Mouse (Mus musculus) midbrain, embryonic 12.5 days (tissue): ENCODE measurements around the gene Nhsl1. TPM values are rescaled to one million over a fixed set of nuclear protein-coding genes. Genes with fewer than 3 reads are reported as not detected.

Source experiments
- ATAC-seq: fragments of 200-750 bp; cut with Nextera tagmentation; 2 replicates; pipeline ENCODE4 v1.8.0; 2017; ENCODE audit warnings: low read depth, moderate TSS enrichment, moderate library complexity; ENCODE audit not compliant: low FRiP score
- H3K27ac ChIP-seq: fragments of 300-500 bp; sonication (generic); replicated peaks from 2 replicates; pipeline ENCODE4 v1.5.1; 2016; ENCODE audit warnings: mild to moderate bottlenecking
- H3K27me3 ChIP-seq: fragments of 300-500 bp; sonication (generic); 2 replicates; pipeline ENCODE4 v1.6.1; 2016; ENCODE audit warnings: mild to moderate bottlenecking
- H3K36me3 ChIP-seq: fragments of 300-500 bp; sonication (generic); 2 replicates; pipeline ENCODE4 v1.6.1; 2016
- H3K4me1 ChIP-seq: fragments of 300-500 bp; sonication (generic); 2 replicates; pipeline ENCODE4 v1.6.1; 2016
- H3K4me2 ChIP-seq: fragments of 300-500 bp; sonication (generic); replicated peaks from 2 replicates; pipeline ENCODE4 v1.6.1; 2016; ENCODE audit warnings: mild to moderate bottlenecking, moderate library complexity
- H3K4me3 ChIP-seq: fragments of 300-500 bp; sonication (generic); 2 replicates; pipeline ENCODE4 v1.5.1; 2016; ENCODE audit warnings: mild to moderate bottlenecking
- H3K9ac ChIP-seq: fragments of 300-500 bp; sonication (generic); replicated peaks from 2 replicates; pipeline ENCODE4 v1.6.1; 2016; ENCODE audit warnings: mild to moderate bottlenecking, moderate library complexity
- H3K9me3 ChIP-seq: fragments of 300-500 bp; sonication (generic); 2 replicates; pipeline ENCODE4 v1.6.1; 2016; ENCODE audit warnings: mild to moderate bottlenecking
- WGBS: fragments of 180-500 bp; shearing (Covaris S2); methylation state at CpG from one replicate; pipeline ENCODE4 v1.1.7; 2016; 5-methylcytosine and 5-hydroxymethylcytosine counted together
- polyA plus RNA-seq: library from polyadenylated mRNA; unstranded; fragments of >200 nt; fragmentation: Nextera tagmentation; extraction: Ambion mirVana; gene quantifications from 2 replicates; pipeline ENCODE4 v1.2.1, GENCODE M21; 2016

The Nhsl1 gene
- polyA plus RNA-seq, 1 experiment from 2014 or later: 14.0 TPM

GRCm38 (mm10) chr10:18404679-18405078 lies 85.9 kb downstream of the Nhsl1 start:
- no peak overlapping the region for H3K27ac ChIP-seq
- peaks cover 17% of the 10 kb centered on the region for H3K4me1 ChIP-seq
- H3K27me3 ChIP-seq: peaks cover 13% of the 10 kb centered on the region
- H3K36me3 ChIP-seq: no peaks in the 10 kb centered on the region
- no peak overlapping the region for H3K4me3 ChIP-seq
- ATAC-seq: no peak
- H3K9me3 ChIP-seq: no peaks in the 10 kb centered on the region
- H3K9ac ChIP-seq: no peak overlapping the region
- no peak overlapping the region for H3K4me2 ChIP-seq
- WGBS: 49% methylated on average over 5 of the region's 5 CpGs

DNA sequence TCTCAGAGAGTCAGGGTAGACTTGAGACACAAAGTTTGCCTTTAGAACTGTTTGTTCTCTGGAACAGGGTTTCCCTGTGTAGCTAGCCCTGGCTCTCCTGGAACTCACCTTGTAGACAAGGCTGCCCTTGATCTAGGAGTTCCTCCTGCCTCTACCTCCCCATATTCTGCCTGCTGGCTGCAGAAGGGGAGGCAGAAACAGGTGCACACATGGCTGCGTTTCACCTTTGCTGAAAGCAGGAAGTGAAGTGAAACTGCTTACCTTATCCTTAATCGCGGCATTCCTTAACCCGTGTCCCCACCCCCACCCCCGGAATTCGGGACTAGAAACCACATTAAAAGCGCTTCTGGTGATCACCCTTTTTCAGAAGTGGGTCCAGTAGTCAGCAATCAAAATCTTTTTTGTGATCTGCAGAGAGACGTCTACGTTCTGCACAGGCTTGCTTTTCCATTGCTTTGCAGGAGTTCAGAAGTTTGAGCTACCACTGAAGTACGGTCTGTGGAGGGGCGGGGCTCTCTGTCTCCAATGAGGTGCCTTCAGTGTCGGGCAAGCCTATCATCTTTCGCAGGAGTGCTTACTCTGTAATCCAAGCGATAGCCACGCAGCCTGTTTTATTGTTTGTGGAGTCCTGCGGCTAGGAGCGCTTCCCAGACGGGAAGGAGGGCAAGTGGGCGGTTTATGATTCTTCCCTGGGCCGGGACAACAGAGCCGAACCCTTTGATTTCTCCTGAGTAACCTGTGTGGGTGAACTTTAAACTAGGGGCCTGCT lies 88.5 kb downstream of the Nhsl1 start:
- peak; percentile 89 for ATAC-seq
- H3K36me3 ChIP-seq: no peaks in the 10 kb centered on the region
- H3K27ac ChIP-seq: peak overlapping the region; percentile 27; the same call in 1 of the 2 replicates
- H3K9ac ChIP-seq: peak overlapping the region; percentile 61
- peak overlapping the region; percentile 69 for H3K4me2 ChIP-seq
- H3K4me3 ChIP-seq: peak overlapping the region; percentile 50
- WGBS: under 1% methylated on average over 21 of the region's 21 CpGs
- no peaks in the 10 kb centered on the region for H3K9me3 ChIP-seq
- H3K27me3 ChIP-seq: peaks cover 13% of the 10 kb centered on the region
- H3K4me1 ChIP-seq: peaks cover 40% of the 10 kb centered on the region

GRCm38 (mm10) chr10:18408128-18408527 lies 89.3 kb downstream of the Nhsl1 start:
- Histone ChIP-seq H3K9me3 (no peaks in the 10 kb centered on the region), H3K9ac (peak overlapping the region; percentile 61), H3K4me2 (peak overlapping the region; percentile 69), H3K27me3 (peaks cover 13% of the 10 kb centered on the region), H3K4me3 (peak overlapping the region; percentile 50), H3K27ac (peak overlapping the region; percentile 10; the same call in 1 of the 2 replicates), H3K4me1 (peaks cover 40% of the 10 kb centered on the region), H3K36me3 (no peaks in the 10 kb centered on the region)
- ATAC-seq: no peak
- whole genome bisulfite sequencing: 4% methylated on average over 11 of the region's 11 CpGs

GRCm38 (mm10) chr10:18408635-18409034 lies 89.8 kb downstream of the Nhsl1 start:
- peak overlapping the region; percentile 69 for H3K4me2 ChIP-seq
- H3K4me3 ChIP-seq: peak overlapping the region; percentile 50
- no peak overlapping the region for H3K27ac ChIP-seq
- H3K9ac ChIP-seq: peak overlapping the region; percentile 61
- no peaks in the 10 kb centered on the region for H3K36me3 ChIP-seq
- 17% methylated on average over 9 of the region's 9 CpGs for WGBS
- H3K4me1 ChIP-seq: peaks cover 40% of the 10 kb centered on the region
- no peaks in the 10 kb centered on the region for H3K9me3 ChIP-seq
- H3K27me3 ChIP-seq: peaks cover 13% of the 10 kb centered on the region
- ATAC-seq: no peak

DNA sequence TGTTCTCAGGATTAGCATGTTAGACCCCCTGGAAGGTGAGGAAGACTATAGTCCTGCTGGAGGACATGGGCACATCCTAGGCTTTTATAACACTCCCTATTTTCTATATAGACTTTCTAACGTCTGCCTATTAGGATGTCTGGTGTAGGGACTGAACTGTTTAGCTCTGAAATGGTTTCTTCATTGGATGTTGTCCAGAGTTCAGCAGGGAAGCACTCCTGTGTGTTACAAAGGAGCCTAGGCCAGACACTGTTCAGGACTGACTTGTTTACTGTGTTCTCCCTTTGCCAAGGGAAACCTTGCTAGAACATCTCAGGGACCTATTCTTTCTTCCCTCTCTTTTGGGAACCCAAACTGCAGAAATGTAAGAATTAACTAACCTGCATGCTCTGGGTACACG lies 90.3 kb downstream of the Nhsl1 start:
- no peak for ATAC-seq
- peaks cover 40% of the 10 kb centered on the region for H3K4me1 ChIP-seq
- H3K4me2 ChIP-seq: peak overlapping the region; percentile 69
- 12% methylated on average over 2 of the region's 2 CpGs for WGBS
- H3K27me3 ChIP-seq: peaks cover 13% of the 10 kb centered on the region
- H3K9ac ChIP-seq: peak overlapping the region; percentile 61
- no peaks in the 10 kb centered on the region for H3K9me3 ChIP-seq
- no peaks in the 10 kb centered on the region for H3K36me3 ChIP-seq
- H3K4me3 ChIP-seq: peak overlapping the region; percentile 50
- H3K27ac ChIP-seq: no peak overlapping the region

DNA sequence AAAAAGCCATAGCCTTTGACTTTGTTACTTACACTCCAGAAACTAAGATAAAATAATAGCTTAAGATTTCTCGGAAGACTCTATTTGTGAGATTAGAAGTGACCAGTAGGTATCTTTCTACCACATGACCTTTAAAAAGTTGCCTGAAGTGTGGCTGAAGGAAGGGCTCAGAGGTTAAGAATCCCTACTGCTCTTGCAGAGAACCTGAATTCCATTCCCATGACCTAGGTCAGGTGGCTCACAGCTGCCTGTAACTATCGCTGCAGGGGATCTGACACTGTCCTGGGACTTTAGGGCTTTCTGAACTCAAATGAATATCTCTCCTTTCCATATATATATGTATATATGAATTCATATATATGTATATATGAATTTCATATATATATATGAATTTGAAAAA lies 92.5 kb downstream of the Nhsl1 start:
- Histone ChIP-seq H3K4me3 (no peak overlapping the region), H3K9me3 (no peaks in the 10 kb centered on the region), H3K27ac (no peak overlapping the region), H3K27me3 (peaks cover 9% of the 10 kb centered on the region), H3K4me1 (peaks cover 40% of the 10 kb centered on the region), H3K4me2 (no peak overlapping the region), H3K9ac (no peak overlapping the region), H3K36me3 (no peaks in the 10 kb centered on the region)
- ATAC-seq: no peak
- WGBS: 45% methylated on average over 2 of the region's 2 CpGs

DNA sequence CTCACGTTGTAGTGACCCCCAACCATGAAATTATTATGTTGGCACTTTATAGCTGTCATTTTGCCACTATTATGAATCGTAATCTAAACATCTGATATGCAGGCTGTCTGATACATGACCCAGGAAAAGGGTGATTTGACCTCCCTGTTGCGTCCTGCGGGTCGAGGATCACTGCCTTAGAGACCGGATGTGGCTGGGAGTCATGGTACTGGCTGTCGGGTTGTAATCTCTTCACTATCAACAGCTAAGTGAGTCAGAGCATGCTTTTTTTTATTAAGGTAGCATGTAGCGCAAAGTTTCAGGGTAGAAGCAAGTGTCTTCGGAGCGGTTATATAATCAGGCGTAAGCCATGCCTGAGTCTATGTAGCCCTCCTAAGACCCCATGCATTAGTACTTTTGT lies 97.2 kb downstream of the Nhsl1 start:
- no peak overlapping the region for H3K4me3 ChIP-seq
- peaks cover 28% of the 10 kb centered on the region for H3K4me1 ChIP-seq
- ATAC-seq: no peak
- 85% methylated on average over 11 of the region's 11 CpGs for WGBS
- no peaks in the 10 kb centered on the region for H3K9me3 ChIP-seq
- H3K4me2 ChIP-seq: no peak overlapping the region
- no peak overlapping the region for H3K27ac ChIP-seq
- no peaks in the 10 kb centered on the region for H3K27me3 ChIP-seq
- no peaks in the 10 kb centered on the region for H3K36me3 ChIP-seq
- no peak overlapping the region for H3K9ac ChIP-seq

GRCm38 (mm10) chr10:18418160-18418559 lies 99.4 kb downstream of the Nhsl1 start:
- Histone ChIP-seq H3K4me2 (no peak overlapping the region), H3K4me1 (peaks cover 23% of the 10 kb centered on the region), H3K4me3 (no peak overlapping the region), H3K36me3 (no peaks in the 10 kb centered on the region), H3K9me3 (no peaks in the 10 kb centered on the region), H3K27ac (no peak overlapping the region), H3K27me3 (no peaks in the 10 kb centered on the region), H3K9ac (no peak overlapping the region)
- no peak for ATAC-seq
- 58% methylated on average over 7 of the region's 7 CpGs for WGBS

- Histone ChIP-seq H3K27me3 (no peaks in the 10 kb centered on the region), H3K4me3 (no peak overlapping the region), H3K4me2 (no peak overlapping the region), H3K9ac (no peak overlapping the region), H3K9me3 (no peaks in the 10 kb centered on the region), H3K27ac (peak overlapping the region; percentile 60), H3K4me1 (peaks cover 23% of the 10 kb centered on the region), H3K36me3 (no peaks in the 10 kb centered on the region)
- ATAC-seq: 0 out of 2 replicates have a peak, but pooled peaks have one; percentile 42
- 53% methylated on average over 10 of the region's 10 CpGs for WGBS
These were observed 100.7 kb downstream of the Nhsl1 start for GRCm38 (mm10) chr10:18419508-18419907.

DNA sequence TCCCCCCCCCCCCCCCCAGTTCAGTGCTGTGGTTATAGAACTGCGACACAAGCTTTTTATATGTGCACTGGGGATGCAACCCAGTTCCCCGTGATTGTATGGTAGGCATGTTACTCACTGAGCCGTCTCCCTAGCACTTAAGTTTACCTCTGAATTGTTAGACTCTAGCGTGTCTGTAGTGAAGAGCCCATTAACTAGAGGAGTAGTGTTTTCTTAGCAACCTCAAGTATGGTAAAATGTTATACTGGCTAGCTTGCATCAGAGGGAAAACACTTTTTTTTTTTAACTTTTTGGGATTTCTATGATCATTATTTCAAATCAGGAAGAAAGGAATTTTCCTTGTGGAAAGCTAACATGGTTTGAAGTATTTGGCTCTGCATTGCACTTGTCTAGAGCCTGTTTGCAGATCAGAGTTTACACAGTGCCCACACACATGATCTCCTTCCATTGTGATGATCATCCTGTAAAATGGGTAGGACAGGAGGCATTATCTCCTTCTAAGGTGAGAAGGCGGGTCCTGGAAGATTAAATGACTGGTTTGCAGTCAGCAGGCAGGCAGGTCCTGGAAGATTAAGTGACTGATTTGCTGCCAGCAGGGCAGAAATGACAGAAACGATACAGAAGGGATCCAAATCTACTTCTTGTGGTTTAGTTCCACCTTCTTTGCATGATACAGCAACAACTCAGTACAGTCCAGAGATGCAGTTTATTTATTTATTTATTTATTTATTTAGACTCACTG lies 101.6 kb downstream of the Nhsl1 start:
- Histone ChIP-seq H3K9me3 (no peaks in the 10 kb centered on the region), H3K4me3 (no peak overlapping the region), H3K4me2 (no peak overlapping the region), H3K27me3 (no peaks in the 10 kb centered on the region), H3K27ac (peak overlapping the region; percentile 60; the same call in 1 of the 2 replicates), H3K4me1 (peaks cover 23% of the 10 kb centered on the region), H3K36me3 (no peaks in the 10 kb centered on the region), H3K9ac (no peak overlapping the region)
- ATAC-seq: no peak
- 90% methylated on average over 6 of the region's 6 CpGs for WGBS

GRCm38 (mm10) chr10:18422968-18423367 lies 104.2 kb downstream of the Nhsl1 start:
- no peak overlapping the region for H3K27ac ChIP-seq

DNA sequence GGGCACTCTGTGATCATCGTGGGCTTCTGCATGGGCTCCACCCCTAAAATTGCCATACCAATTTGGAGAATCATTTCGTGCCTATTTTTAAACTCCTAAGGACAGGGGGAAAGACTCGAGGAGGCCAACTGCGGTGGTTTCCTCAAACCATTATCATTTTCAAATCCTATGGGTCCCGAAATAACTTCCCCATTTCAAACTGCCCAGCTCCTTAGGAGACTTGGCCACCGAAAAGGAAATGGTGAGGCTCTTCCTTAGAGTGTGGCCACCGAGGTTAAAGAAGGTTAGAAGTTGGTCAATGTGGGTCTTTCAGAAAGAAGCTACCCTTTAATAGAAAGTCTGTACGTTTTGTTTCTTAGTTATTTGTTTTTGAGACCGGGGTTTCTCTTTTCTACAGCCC lies 104.8 kb downstream of the Nhsl1 start:
- no peak overlapping the region for H3K27ac ChIP-seq
- 80% methylated on average over 9 of the region's 9 CpGs for WGBS
- ATAC-seq: no peak
- no peak overlapping the region for H3K4me2 ChIP-seq
- peaks cover 4% of the 10 kb centered on the region; the same call in 1 of the 2 replicates for H3K36me3 ChIP-seq
- no peak overlapping the region for H3K4me3 ChIP-seq
- no peak overlapping the region for H3K9ac ChIP-seq
- peaks cover 14% of the 10 kb centered on the region for H3K4me1 ChIP-seq
- no peaks in the 10 kb centered on the region for H3K27me3 ChIP-seq
- no peaks in the 10 kb centered on the region for H3K9me3 ChIP-seq

More at GRCm38 (mm10) chr10:18422968-18423367, 104.2 kb downstream of the Nhsl1 start:
- Histone ChIP-seq H3K4me1 (peaks cover 18% of the 10 kb centered on the region), H3K4me3 (no peak overlapping the region), H3K4me2 (no peak overlapping the region), H3K27me3 (no peaks in the 10 kb centered on the region), H3K9me3 (no peaks in the 10 kb centered on the region), H3K36me3 (peaks cover 4% of the 10 kb centered on the region; the same call in 1 of the 2 replicates), H3K9ac (no peak overlapping the region)
- no peak for ATAC-seq
- 35% methylated on average over 3 of the region's 3 CpGs for WGBS
